Mouse (Mus musculus) embryonic facial prominence, embryonic 10.5 days (tissue): ENCODE measurements around the gene Nrm. TPM values are rescaled to one million over a fixed set of nuclear protein-coding genes. Genes with fewer than 3 reads are reported as not detected.

Source experiments
- DNase-seq: peaks from one replicate; pipeline ENCODE4 v3.0.0-alpha.2; 2017; ENCODE audit warnings: low spot score
- H3K27ac ChIP-seq: fragments of 300-500 bp; sonication (generic); replicated peaks from 2 replicates; pipeline ENCODE4 v1.5.1; 2016; ENCODE audit warnings: mild to moderate bottlenecking
- H3K27me3 ChIP-seq: fragments of 300-500 bp; sonication (generic); replicated peaks from 2 replicates; pipeline ENCODE4 v1.6.1; 2016; ENCODE audit warnings: low read depth, mild to moderate bottlenecking; ENCODE audit not compliant: poor library complexity, severe bottlenecking
- H3K36me3 ChIP-seq: fragments of 300-500 bp; sonication (generic); replicated peaks from 2 replicates; pipeline ENCODE4 v1.6.1; 2016; ENCODE audit warnings: mild to moderate bottlenecking, moderate library complexity
- H3K4me1 ChIP-seq: fragments of 300-500 bp; sonication (generic); 2 replicates; pipeline ENCODE4 v1.6.1; 2016
- H3K4me3 ChIP-seq: fragments of 300-500 bp; sonication (generic); 2 replicates; pipeline ENCODE4 v1.5.1; 2016; ENCODE audit warnings: mild to moderate bottlenecking, moderate library complexity
- H3K9me3 ChIP-seq: fragments of 300-500 bp; sonication (generic); 2 replicates; pipeline ENCODE4 v1.6.1; 2016; ENCODE audit warnings: mild to moderate bottlenecking
- WGBS: fragments of 180-500 bp; shearing (Covaris S2); methylation state at CpG from one replicate; pipeline ENCODE4 v1.1.7; 2016; 5-methylcytosine and 5-hydroxymethylcytosine counted together
- polyA plus RNA-seq: library from polyadenylated mRNA; unstranded; fragments of >200 nt; fragmentation: Nextera tagmentation; extraction: Ambion mirVana; gene quantifications from 2 replicates; pipeline ENCODE4 v1.2.1, GENCODE M21; 2016

Nrm gene
- polyA plus RNA-seq, 1 experiment from 2014 or later, result 65.1 TPM

- peak; percentile 94 for DNase-seq
- H3K27me3 ChIP-seq, result peaks cover 33% of the 10 kb centered on the region
- peak within 1 kb of the TSS; percentile 92 for H3K27ac ChIP-seq
- peak within 1 kb of the TSS; percentile 83 for H3K4me3 ChIP-seq
- H3K4me1 ChIP-seq, result peaks cover 40% of the 10 kb centered on the region
- no peaks in the 10 kb centered on the region for H3K9me3 ChIP-seq
- under 1% methylated on average over 47 of the region's 47 CpGs for WGBS
- H3K36me3 ChIP-seq, result peaks cover 41% of the 10 kb centered on the region
Measured at GRCm38 (mm10) chr17:35822964-35823937, 37.9 kb upstream of the Nrm start, which contains the start of gene Flot1. Gene Flot1 (plus strand): TSS chr17:35823230.

GRCm38 (mm10) chr17:35824402-35824801 lies 36.7 kb upstream of the Nrm start:
- Histone ChIP-seq H3K27me3 (peaks cover 29% of the 10 kb centered on the region), H3K4me3 (peak overlapping the region; percentile 83), H3K4me1 (peaks cover 40% of the 10 kb centered on the region), H3K36me3 (peaks cover 44% of the 10 kb centered on the region), H3K27ac (peak overlapping the region; percentile 92; the same call in 1 of the 2 replicates), H3K9me3 (no peaks in the 10 kb centered on the region)
- DNase-seq, result peak; percentile 41
- 52% methylated on average over 7 of the region's 7 CpGs for WGBS

- 93% methylated on average over 13 of the region's 13 CpGs for WGBS
- peaks cover 49% of the 10 kb centered on the region for H3K4me1 ChIP-seq
- peak overlapping the region; percentile 5; the same call in 1 of the 2 replicates for H3K4me3 ChIP-seq
Measured at GRCm38 (mm10) chr17:35825109-35825850, 35.8 kb upstream of the Nrm start.

GRCm38 (mm10) chr17:35829737-35830136 lies 31.4 kb upstream of the Nrm start:
- peak overlapping the region; percentile 38 for H3K4me3 ChIP-seq
- WGBS, result 3% methylated on average over 21 of the region's 21 CpGs
- no peaks in the 10 kb centered on the region for H3K27me3 ChIP-seq
- no peaks in the 10 kb centered on the region for H3K9me3 ChIP-seq
- H3K27ac ChIP-seq, result peak overlapping the region; percentile 35; the same call in 1 of the 2 replicates
- peaks cover 90% of the 10 kb centered on the region for H3K36me3 ChIP-seq
- peak; percentile 91 for DNase-seq
- H3K4me1 ChIP-seq, result peaks cover 23% of the 10 kb centered on the region

More at GRCm38 (mm10) chr17:35825109-35825850, 35.8 kb upstream of the Nrm start:
- Histone ChIP-seq H3K27me3 (peaks cover 20% of the 10 kb centered on the region), H3K36me3 (peaks cover 51% of the 10 kb centered on the region), H3K27ac (no peak overlapping the region), H3K9me3 (no peaks in the 10 kb centered on the region)
- DNase-seq, result no peak

- Histone ChIP-seq H3K4me3 (peak overlapping the region; percentile 70; the same call in 1 of the 2 replicates), H3K9me3 (no peaks in the 10 kb centered on the region), H3K27ac (no peak overlapping the region), H3K36me3 (peaks cover 87% of the 10 kb centered on the region), H3K4me1 (peaks cover 37% of the 10 kb centered on the region), H3K27me3 (no peaks in the 10 kb centered on the region)
- DNase-seq, result no peak
- 71% methylated on average over 8 of the region's 8 CpGs for WGBS
Measured at GRCm38 (mm10) chr17:35832400-35833238, 28.5 kb upstream of the Nrm start.

- 26% methylated on average over 5 of the region's 5 CpGs for WGBS
- Histone ChIP-seq H3K4me1 (peaks cover 37% of the 10 kb centered on the region), H3K27me3 (no peaks in the 10 kb centered on the region), H3K36me3 (peaks cover 80% of the 10 kb centered on the region), H3K27ac (no peak overlapping the region), H3K4me3 (peak overlapping the region; percentile 70; the same call in 1 of the 2 replicates), H3K9me3 (no peaks in the 10 kb centered on the region)
- DNase-seq, result no peak
Measured at GRCm38 (mm10) chr17:35833239-35833751, 27.8 kb upstream of the Nrm start.

GRCm38 (mm10) chr17:35833894-35834293 lies 27.2 kb upstream of the Nrm start:
- Histone ChIP-seq H3K4me1 (peaks cover 37% of the 10 kb centered on the region), H3K27me3 (no peaks in the 10 kb centered on the region), H3K4me3 (peak overlapping the region; percentile 70), H3K9me3 (no peaks in the 10 kb centered on the region), H3K27ac (no peak overlapping the region), H3K36me3 (peaks cover 77% of the 10 kb centered on the region)
- WGBS, result 59% methylated on average over 5 of the region's 5 CpGs
- no peak for DNase-seq

GRCm38 (mm10) chr17:35834696-35835422 lies 26.3 kb upstream of the Nrm start:
- H3K27ac ChIP-seq, result peak overlapping the region; percentile 95; the same call in 1 of the 2 replicates
- WGBS, result 83% methylated on average over 26 of the region's 26 CpGs
- H3K4me1 ChIP-seq, result peaks cover 41% of the 10 kb centered on the region
- H3K36me3 ChIP-seq, result peaks cover 74% of the 10 kb centered on the region
- H3K4me3 ChIP-seq, result peak overlapping the region; percentile 70
- no peak for DNase-seq
- no peaks in the 10 kb centered on the region for H3K27me3 ChIP-seq
- H3K9me3 ChIP-seq, result no peaks in the 10 kb centered on the region

- H3K27me3 ChIP-seq, result no peaks in the 10 kb centered on the region
- H3K9me3 ChIP-seq, result no peaks in the 10 kb centered on the region
- H3K27ac ChIP-seq, result peak overlapping the region; percentile 95
- WGBS, result 79% methylated on average over 26 of the region's 26 CpGs
- H3K36me3 ChIP-seq, result peaks cover 67% of the 10 kb centered on the region
- peaks cover 34% of the 10 kb centered on the region for H3K4me1 ChIP-seq
- no peak for DNase-seq
- H3K4me3 ChIP-seq, result peak overlapping the region; percentile 70
Measured at GRCm38 (mm10) chr17:35835424-35836140, 25.5 kb upstream of the Nrm start.

- peak overlapping the region; percentile 70 for H3K4me3 ChIP-seq
- peaks cover 59% of the 10 kb centered on the region for H3K36me3 ChIP-seq
- WGBS, result 11% methylated on average over 24 of the region's 24 CpGs
- H3K9me3 ChIP-seq, result no peaks in the 10 kb centered on the region
- H3K27me3 ChIP-seq, result no peaks in the 10 kb centered on the region
- H3K4me1 ChIP-seq, result peaks cover 32% of the 10 kb centered on the region
- peak; percentile 77 for DNase-seq
- H3K27ac ChIP-seq, result peak overlapping the region; percentile 95
Measured at GRCm38 (mm10) chr17:35836178-35836965, 24.7 kb upstream of the Nrm start.
